Mouse (Mus musculus): ENCODE results near the gene Angptl7.

GRCm38 (mm10) chr4:148530351-148530750 is 30.1 kb upstream of the Angptl7 start:
- TF ChIP-seq CTCF (IDR thresholded peaks at IDR 0.05; ENCODE audit: extremely low read depth, insufficient read length, insufficient replicate concordance, low read depth, low read length), result no peak
- TF ChIP-seq POLR2A (IDR thresholded peaks at IDR 0.05; ENCODE audit: low read depth, low read length), result no peak

Data from small intestine, adult 2 months (tissue).